In the genomic region with DNA sequence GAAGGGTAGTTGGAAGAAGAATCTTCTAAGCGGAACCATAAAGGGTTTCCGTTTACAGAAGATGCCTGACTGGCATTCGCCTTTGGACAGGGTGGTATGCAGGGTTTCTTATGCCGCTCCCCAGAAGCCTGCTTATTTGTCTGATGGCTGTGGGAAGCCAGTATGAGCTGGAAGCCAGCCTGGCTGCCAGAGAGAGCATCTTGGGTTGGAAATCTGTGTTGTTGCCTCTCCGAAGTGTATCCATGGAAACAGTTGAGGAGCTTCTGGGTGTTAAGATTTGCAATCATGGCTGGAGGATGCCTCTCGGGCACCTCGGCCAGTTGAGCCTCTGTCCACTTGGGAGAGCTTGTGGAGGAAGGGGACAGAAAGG, we compare ENCODE assay signal across 12 mouse cellular contexts.
A peak's percentile ranks its signal among the peaks of the same experiment; 100 is the strongest.
DNase-seq lines count a peak whose midpoint lies in the region; ATAC-seq lines count a peak whose summit lies in the region.
"Had no signal": no experiment of that assay in that cellular context is flagged by ENCODE, and none has a peak within 500 bp of the region (broad histone marks: within the 10 kb centered on the region; RNA-seq: fewer than 3 reads in every experiment).

No protein-coding gene starts in this region.

- no peak overlapping the region for H3K27ac ChIP-seq in hindbrain, embryonic 14.5 days
- H3K27ac ChIP-seq in hindbrain, embryonic 11.5 days (ENCODE audit: low read depth, low read length) = no peak overlapping the region
- H3K27ac ChIP-seq in forebrain, embryonic 14.5 days (ENCODE audit: low read depth, low read length) = peak overlapping the region; percentile 28
- H3K27ac ChIP-seq in midbrain, embryonic 16.5 days (ENCODE audit: low read length) = peak overlapping the region; percentile 47
- H3K27ac ChIP-seq: gastrocnemius, adult 2 months had no signal

- H3K4me2 ChIP-seq in hindbrain, embryonic 14.5 days (replicated peaks) = no peak overlapping the region
- H3K4me2 ChIP-seq in hindbrain, embryonic 11.5 days (replicated peaks; ENCODE audit: low read depth, low read length) = no peak overlapping the region
- 0 out of 2 replicates have a peak overlapping the region, but pooled peaks have one; percentile 32 for H3K4me2 ChIP-seq in forebrain, embryonic 14.5 days (ENCODE audit: low read length)
- no peak overlapping the region for H3K4me2 ChIP-seq in midbrain, embryonic 16.5 days (ENCODE audit: low read length)

- no peak for DNase-seq in hindbrain, embryonic 14.5 days (ENCODE audit: low spot score)
- DNase-seq in hindbrain, embryonic 11.5 days (ENCODE audit: low spot score) = no peak
- DNase-seq in forebrain, embryonic 14.5 days (ENCODE audit: low spot score) = peak; percentile 75
- DNase-seq in layer of hippocampus, postnatal 14 days (ENCODE audit: low spot score in 2 of 2) = peak; percentile 56 to 70
- DNase-seq in urinary bladder, postnatal 25 days (ENCODE audit: low spot score) = no peak
- DNase-seq in thymus, postnatal 36 days = no peak
- DNase-seq in MN1 (ENCODE audit: low spot score) = no peak
- DNase-seq: gastrocnemius, adult 2 months; heart, postnatal 14 days; lung, postnatal 36 days had no signal

- H3K4me1 ChIP-seq in hindbrain, embryonic 14.5 days (replicated peaks; ENCODE audit: control insufficient read depth, insufficient read depth, low read length) = peaks cover 46% of the 10 kb centered on the region
- peaks cover 3% of the 10 kb centered on the region for H3K4me1 ChIP-seq in hindbrain, embryonic 11.5 days (replicated peaks; ENCODE audit: control insufficient read depth, insufficient read depth, low read length)
- peaks cover 36% of the 10 kb centered on the region for H3K4me1 ChIP-seq in forebrain, embryonic 14.5 days (ENCODE audit: control insufficient read depth, insufficient read depth, low read length)
- H3K4me1 ChIP-seq in midbrain, embryonic 16.5 days (ENCODE audit: control insufficient read depth, insufficient read depth, low read length) = peaks cover 34% of the 10 kb centered on the region

- H3K9ac ChIP-seq in hindbrain, embryonic 14.5 days = 0 out of 2 replicates have a peak overlapping the region, but pooled peaks have one; percentile 8
- H3K9ac ChIP-seq in hindbrain, embryonic 11.5 days (ENCODE audit: low read depth, low read length) = no peak overlapping the region
- H3K9ac ChIP-seq in forebrain, embryonic 14.5 days (ENCODE audit: low read length) = peak overlapping the region; percentile 6; the same call in 1 of the 2 replicates
- no peak overlapping the region; the same call in 1 of the 2 replicates for H3K9ac ChIP-seq in midbrain, embryonic 16.5 days (ENCODE audit: low read depth, low read length)

- no peaks in the 10 kb centered on the region for H3K36me3 ChIP-seq in hindbrain, embryonic 14.5 days (replicated peaks; ENCODE audit: control insufficient read depth, insufficient read depth)
- no peaks in the 10 kb centered on the region for H3K36me3 ChIP-seq in hindbrain, embryonic 11.5 days (ENCODE audit: control insufficient read depth, insufficient read depth, low read length)
- H3K36me3 ChIP-seq in forebrain, embryonic 14.5 days (ENCODE audit: control insufficient read depth, insufficient read depth, low read length) = 0 out of 2 replicates have a peak, but pooled peaks cover 3% of the 10 kb centered on the region
- H3K36me3 ChIP-seq in midbrain, embryonic 16.5 days (ENCODE audit: control insufficient read depth, insufficient read depth, low read length) = no peaks in the 10 kb centered on the region

- WGBS in hindbrain, embryonic 14.5 days = 57% methylated on average over 7 of the region's 7 CpGs
- 87% methylated on average over 7 of the region's 7 CpGs for WGBS in hindbrain, embryonic 11.5 days
- 51% methylated on average over 7 of the region's 7 CpGs for WGBS in forebrain, embryonic 14.5 days
- 64% methylated on average over 7 of the region's 7 CpGs for WGBS in midbrain, embryonic 16.5 days

- ATAC-seq in hindbrain, embryonic 14.5 days (ENCODE audit: low FRiP score) = no peak
- no peak for ATAC-seq in hindbrain, embryonic 11.5 days (ENCODE audit: low FRiP score)
- ATAC-seq in forebrain, embryonic 14.5 days = peak; percentile 35; the same call in 1 of the 2 replicates
- ATAC-seq in midbrain, embryonic 16.5 days = no peak

- H3K9me3 ChIP-seq in hindbrain, embryonic 14.5 days (ENCODE audit: control insufficient read depth, low read length) = no peaks in the 10 kb centered on the region
- H3K9me3 ChIP-seq in hindbrain, embryonic 11.5 days (ENCODE audit: control insufficient read depth, low read length) = no peaks in the 10 kb centered on the region
- no peaks in the 10 kb centered on the region for H3K9me3 ChIP-seq in forebrain, embryonic 14.5 days (replicated peaks; ENCODE audit: control insufficient read depth, low read length)
- no peaks in the 10 kb centered on the region for H3K9me3 ChIP-seq in midbrain, embryonic 16.5 days (replicated peaks; ENCODE audit: control insufficient read depth, low read length, poor library complexity, severe bottlenecking)

- H3K27me3 ChIP-seq in hindbrain, embryonic 14.5 days (ENCODE audit: control insufficient read depth, insufficient read depth, low read length) = no peaks in the 10 kb centered on the region
- no peaks in the 10 kb centered on the region; the same call in 1 of the 2 replicates for H3K27me3 ChIP-seq in hindbrain, embryonic 11.5 days (ENCODE audit: control insufficient read depth, insufficient read depth, low read length)
- H3K27me3 ChIP-seq in forebrain, embryonic 14.5 days (replicated peaks; ENCODE audit: control insufficient read depth, insufficient read depth, low read length) = peaks cover 11% of the 10 kb centered on the region; the same call in 1 of the 2 replicates
- no peaks in the 10 kb centered on the region for H3K27me3 ChIP-seq in midbrain, embryonic 16.5 days (ENCODE audit: control insufficient read depth, insufficient read depth, low read depth, low read length)
- H3K27me3 ChIP-seq: CH12.LX had no signal

- H3K4me3 ChIP-seq in hindbrain, embryonic 14.5 days (replicated peaks; ENCODE audit: low read length) = no peak overlapping the region
- no peak overlapping the region for H3K4me3 ChIP-seq in hindbrain, embryonic 11.5 days (ENCODE audit: low read depth, low read length)
- no peak overlapping the region for H3K4me3 ChIP-seq in forebrain, embryonic 14.5 days (ENCODE audit: low read depth, low read length)
- no peak overlapping the region for H3K4me3 ChIP-seq in midbrain, embryonic 16.5 days (ENCODE audit: low read depth, low read length)
- H3K4me3 ChIP-seq: gastrocnemius, adult 2 months had no signal

Comparison
In these comparisons a context has a peak if more than half of its experiments do, and no peak if none do; other contexts are left out.
1. H3K9ac ChIP-seq: peak in hindbrain, embryonic 14.5 days (single experiment) and forebrain, embryonic 14.5 days (single experiment); none in hindbrain, embryonic 11.5 days (single experiment) and midbrain, embryonic 16.5 days (single experiment).
2. DNase-seq: peak in forebrain, embryonic 14.5 days (single experiment) and layer of hippocampus, postnatal 14 days (2 of 2); none in hindbrain, embryonic 14.5 days (single experiment), hindbrain, embryonic 11.5 days (single experiment), urinary bladder, postnatal 25 days (single experiment), thymus, postnatal 36 days (0 of 2) and MN1 (single experiment).
3. H3K27ac ChIP-seq: peak in forebrain, embryonic 14.5 days (single experiment) and midbrain, embryonic 16.5 days (single experiment); none in hindbrain, embryonic 14.5 days (single experiment) and hindbrain, embryonic 11.5 days (single experiment).